Mouse (Mus musculus) CH12.LX (cell line): ENCODE measurements around the gene Cyp17a1.

Experiments
- CTCF ChIP-seq, 2 experiments: IDR thresholded peaks in 1 of 2; conservative IDR thresholded peaks in 1 of 2; 2 replicates each; pipeline ENCODE4 v1.5.1; 2011 to 2012; ENCODE audit warnings: low read depth in 2 of 2, low read length in 2 of 2, improper control_type of control experiment in 1 of 2, inconsistent platforms in 1 of 2, mild to moderate bottlenecking in 1 of 2, moderate library complexity in 1 of 2
- ELF1 ChIP-seq: IDR thresholded peaks from 2 replicates; pipeline ENCODE4 v1.6.1; 2014; ENCODE audit warnings: low read depth, mild to moderate bottlenecking, inconsistent platforms, low read length, improper control_type of control experiment
- EP300 ChIP-seq: IDR thresholded peaks from 2 replicates; pipeline ENCODE4 v1.6.1; 2011; ENCODE audit warnings: low read length, improper control_type of control experiment
- HCFC1 ChIP-seq: IDR thresholded peaks from 2 replicates; pipeline ENCODE4 v1.6.1; 2012; ENCODE audit warnings: low read depth, mild to moderate bottlenecking, inconsistent platforms, low read length, improper control_type of control experiment
- POLR2A ChIP-seq: IDR thresholded peaks from 2 replicates; pipeline ENCODE4 v1.6.1; 2011; ENCODE audit warnings: low read depth, mild to moderate bottlenecking, improper control_type of control experiment, low read length
- RCOR1 ChIP-seq: conservative IDR thresholded peaks from 2 replicates; pipeline ENCODE4 v1.6.1; 2012; ENCODE audit warnings: low read depth, mild to moderate bottlenecking, inconsistent platforms, low read length, improper control_type of control experiment
- SIN3A ChIP-seq: IDR thresholded peaks from 2 replicates; pipeline ENCODE4 v1.6.1; 2012; ENCODE audit warnings: low read length, improper control_type of control experiment, inconsistent platforms
- ZC3H11A ChIP-seq: IDR thresholded peaks from 2 replicates; pipeline ENCODE4 v1.6.1; 2012; ENCODE audit warnings: low read depth, mild to moderate bottlenecking, inconsistent platforms, low read length, improper control_type of control experiment

DNA sequence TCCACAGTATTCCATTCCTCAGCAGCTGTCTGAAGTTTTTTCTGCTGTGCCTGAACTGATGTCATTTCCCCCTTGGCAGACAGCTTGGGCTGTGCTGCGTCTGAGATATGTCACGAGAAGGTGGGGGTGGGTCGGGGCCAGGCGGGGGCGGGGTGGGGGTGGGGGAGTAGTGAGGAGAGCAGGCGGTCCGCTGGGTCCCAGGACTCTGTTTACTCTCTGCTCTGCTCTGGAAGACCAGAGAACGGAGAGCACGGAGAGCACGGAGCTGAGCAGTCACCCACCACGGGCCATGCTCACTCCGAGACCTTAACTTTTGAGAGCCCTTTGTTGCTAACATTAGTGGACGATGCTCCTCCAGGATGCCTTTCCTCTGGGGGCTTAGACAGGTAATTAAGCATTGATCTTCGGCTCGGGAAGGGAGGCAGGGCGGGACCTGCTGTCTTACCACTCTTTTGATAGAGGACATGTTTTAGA is 49.7 kb downstream of the Cyp17a1 start:
- TF ChIP-seq HCFC1 (no peak), SIN3A (no peak), RCOR1 (no peak), EP300 (no peak), POLR2A (no peak), ELF1 (no peak), CTCF (conservative IDR thresholded peaks at IDR 0.05 in 1 of 2, IDR thresholded peaks at IDR 0.05 in 1 of 2; ENCODE audit: low read depth in 2 of 2, low read length in 2 of 2) (no peak), ZC3H11A (no peak)
